Mouse (Mus musculus) embryo, embryonic 11.5 days (tissue): ENCODE data around the gene Pigf.
"Not testable (repeated sequence)": the region's sequence is repeated elsewhere in the genome, so short reads cannot be mapped to it uniquely, and the experiment has no call there.

Experiments
- DNase-seq: peaks from one replicate; pipeline ENCODE4 v3.0.0-alpha.2; 2012; ENCODE audit warnings: low read depth, low spot score

Pigf gene

DNA sequence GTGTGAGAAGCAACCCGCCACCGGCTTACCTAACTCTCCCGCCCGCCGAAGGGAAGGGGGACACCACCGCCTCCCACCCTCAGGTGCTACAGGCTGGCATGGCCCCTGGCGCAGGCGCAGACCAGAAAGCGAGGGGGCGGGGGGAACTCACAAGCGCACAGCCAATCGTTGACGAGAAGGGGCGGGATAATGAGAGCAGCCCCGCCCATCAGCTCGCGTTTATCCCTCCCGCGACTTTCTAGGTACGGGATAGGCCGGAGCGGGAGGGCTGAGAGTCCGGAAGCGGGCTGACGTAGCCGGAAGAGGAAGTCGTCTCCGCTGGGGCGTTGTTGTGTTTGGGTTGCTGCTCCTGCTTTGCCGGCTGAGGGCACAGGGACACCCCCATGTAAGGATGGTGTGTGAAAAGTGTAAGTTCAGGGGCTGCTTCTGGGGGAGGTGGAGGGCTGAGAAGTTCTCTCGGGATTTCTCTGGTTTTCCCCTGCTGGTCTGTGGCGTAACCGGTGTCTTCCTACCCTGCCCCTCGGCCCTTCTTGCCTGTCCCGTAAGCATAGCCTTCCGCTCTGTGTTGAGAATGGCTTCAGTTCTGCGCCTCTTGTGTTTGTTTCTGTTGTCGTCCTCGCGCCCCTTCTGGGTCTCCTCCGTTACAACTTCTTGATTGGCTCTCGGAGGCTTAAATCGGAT lies at the start of gene Pigf, which contains the start of gene Cript:
Pigf (minus strand) TSS at position 138 of the 681 bp plus-strand sequence.
Cript (plus strand) TSS at position 282 of the 681 bp plus-strand sequence.
- peak; percentile 96 for DNase-seq

DNA sequence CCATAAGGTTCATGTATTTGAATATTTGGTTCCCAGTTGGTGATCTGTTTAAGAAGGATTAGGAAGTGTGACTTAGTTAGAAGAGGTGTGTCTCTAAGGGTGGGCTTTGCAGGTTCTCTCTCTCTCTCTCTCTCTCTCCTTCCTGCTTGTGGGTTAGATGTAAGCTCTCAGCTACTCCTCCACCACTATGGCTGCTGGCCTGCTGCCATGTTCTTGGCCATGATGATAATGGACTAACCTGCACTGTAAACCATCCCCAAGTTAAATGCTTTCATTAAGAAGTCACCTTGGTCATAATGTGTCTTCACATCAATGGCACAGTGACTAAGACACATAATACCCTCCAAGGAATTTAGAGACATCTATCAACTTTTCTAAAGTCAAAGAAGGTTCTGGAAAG lies 48.3 kb upstream of the Pigf start:
- no peak for DNase-seq

DNA sequence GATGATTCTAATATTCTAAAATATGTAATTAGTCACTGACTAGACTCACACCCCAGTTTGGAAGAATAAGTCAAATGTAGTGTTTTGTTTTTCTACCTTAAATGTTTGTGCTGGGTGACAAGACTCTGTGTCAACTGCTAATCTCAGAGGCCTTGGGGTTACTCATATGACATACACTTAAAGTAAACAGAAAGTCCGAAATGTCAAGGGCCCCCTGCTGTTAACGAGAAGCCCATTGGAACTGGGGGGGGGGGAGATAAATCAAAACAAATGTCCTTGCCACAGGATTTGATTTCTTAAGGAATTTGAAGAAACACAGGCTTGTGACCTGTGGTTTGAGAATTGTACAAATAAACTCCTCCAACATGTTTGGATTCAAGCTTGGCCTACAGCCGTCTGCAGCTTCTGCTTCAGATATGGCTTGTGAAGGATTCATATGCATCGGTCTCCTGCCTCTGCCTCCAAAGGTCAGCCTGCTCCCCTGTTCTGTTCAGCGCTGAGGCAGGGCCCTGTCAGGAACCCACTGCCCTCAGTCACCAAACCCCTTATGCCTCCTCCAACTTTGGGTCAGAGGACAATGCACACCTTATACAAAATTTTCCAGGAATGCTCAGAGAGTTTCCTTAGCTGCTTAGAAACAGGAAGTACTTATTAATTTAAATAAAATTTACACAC lies 47.7 kb upstream of the Pigf start:
- no peak for DNase-seq

DNA sequence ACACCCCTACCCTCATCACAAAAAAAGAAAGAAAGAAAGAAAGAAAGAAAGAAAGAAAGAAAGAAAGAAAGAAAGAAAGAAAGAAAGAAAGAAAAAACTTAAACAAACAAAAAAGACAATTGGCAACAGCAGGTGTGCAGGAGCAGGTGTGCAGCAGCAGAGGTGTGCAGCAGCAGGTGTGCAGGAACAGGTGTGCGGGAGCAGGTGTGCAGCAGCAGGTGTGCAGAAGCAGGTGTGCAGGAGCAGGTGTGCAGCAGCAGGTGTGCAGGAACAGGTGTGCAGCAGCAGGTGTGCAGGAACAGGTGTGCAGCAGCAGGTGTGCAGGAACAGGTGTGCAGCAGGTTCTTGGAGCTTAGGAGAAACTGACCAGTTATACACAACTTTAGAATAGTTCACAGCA lies 47.0 kb upstream of the Pigf start:
- DNase-seq: not testable (repeated sequence)

DNA sequence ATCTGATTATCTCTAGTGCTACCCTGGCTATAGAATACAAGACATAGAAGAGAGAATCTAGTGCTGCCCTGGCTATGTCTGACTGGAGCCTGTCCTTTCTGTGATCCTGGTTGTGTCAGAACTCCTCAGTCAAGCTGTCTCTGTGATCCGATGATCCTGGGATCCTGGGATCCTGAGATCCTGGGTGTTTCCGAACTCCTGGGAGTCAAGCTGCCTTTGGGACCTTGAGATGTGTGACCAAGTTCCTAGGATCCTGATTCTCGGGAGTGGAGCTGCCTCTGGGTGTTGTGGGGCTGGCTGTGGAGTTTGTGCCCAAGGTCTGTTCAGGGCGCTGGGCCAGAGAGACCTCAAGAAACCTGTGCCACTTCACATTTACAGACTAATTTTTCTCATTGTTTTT lies 43.8 kb upstream of the Pigf start:
- DNase-seq: no peak

DNA sequence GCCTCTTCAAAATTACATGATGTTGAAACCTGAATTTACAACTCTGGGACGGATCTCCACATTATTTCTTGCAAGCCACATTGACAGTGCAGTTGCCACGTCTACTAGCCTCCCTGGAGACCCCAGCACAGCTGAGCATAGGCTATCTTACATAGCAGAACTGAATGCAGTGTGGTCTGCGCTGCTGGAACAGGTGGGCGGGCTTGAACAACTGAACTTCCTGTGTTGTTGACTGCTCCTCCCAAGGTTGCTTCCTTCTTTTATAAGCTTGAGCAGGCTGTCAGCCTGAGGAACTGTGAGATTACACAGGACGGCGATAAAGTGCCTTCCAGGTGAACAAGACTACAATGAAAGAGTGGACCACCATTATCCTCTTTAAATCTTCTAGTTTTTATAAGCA lies 38.8 kb upstream of the Pigf start:
- no peak for DNase-seq

DNA sequence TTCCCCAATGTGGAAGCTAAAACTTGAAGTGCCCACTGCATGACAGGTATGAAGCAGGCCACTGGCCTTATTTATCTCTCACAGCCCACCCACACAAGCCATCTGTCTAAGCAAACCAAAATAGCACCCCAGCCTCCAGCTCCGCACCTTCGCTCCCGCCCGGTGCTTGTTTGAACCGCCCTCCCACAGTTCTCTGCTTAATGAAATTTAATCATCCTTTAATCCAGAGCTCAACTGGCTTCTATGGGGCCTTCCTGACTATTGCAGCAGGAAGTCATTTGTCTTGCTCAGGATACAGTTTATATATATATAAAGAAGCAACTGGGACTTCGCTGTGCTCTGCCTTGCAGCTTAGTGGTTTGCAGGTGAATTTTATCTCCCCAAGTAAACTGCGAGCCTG lies 38.3 kb upstream of the Pigf start:
- no peak for DNase-seq

DNA sequence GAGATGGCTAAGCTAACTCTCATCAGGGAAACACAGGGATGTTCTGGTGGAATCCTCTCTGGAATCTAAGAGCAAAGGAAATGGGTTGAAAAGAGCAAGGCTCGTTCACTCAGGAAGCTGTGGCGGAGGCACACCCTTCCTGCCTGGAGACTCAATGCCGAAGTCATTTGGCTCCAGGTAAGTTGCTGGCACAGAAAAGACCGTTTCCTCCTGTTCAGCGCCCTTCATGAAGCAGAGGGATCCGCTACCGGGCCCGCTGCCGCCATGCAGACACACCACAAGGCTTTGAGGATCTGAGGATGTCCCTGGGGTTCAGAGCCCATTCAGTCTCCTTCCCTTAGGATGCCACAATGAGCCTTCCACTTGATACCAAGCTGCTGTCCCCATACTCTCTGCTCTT lies 37.4 kb upstream of the Pigf start:
- DNase-seq: no peak

DNA sequence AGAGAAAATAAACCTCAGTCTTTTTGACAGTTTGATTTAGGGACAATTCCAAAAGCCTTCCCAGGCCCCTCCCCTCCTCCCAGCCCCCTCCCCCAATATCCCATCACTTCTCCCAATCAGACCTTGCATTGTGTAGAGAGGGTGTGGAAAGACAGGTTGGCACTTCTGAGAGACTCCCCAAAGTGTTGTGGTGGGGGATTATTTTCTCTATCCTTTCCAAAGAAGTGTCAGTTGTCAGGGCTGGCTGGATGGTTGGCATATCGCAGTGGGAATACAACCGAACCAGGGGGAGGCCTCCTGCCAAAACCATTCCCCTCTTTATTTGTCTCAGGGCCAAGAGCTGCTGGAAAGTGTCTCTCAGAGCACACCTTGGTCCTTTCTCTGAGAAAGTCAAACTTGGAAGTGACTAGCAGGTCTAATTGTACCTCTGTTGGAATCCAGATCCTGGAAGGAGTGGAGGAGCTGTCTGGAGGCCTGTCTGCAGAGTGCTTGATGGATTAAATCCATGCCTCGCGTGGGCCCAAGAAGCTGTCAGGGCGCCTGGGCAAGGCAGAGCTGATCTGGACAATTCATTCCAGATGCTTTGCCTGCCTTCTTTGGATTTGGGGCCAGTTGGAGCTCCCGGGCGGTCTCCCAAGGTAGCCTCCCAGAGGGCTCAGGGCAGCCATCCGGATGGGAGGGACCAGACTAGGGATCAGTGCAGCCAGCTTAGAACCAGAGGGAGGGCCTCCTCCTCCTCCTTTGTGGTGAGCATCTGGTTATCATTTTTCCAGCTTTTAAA lies 32.5 kb upstream of the Pigf start:
- no peak for DNase-seq

DNA sequence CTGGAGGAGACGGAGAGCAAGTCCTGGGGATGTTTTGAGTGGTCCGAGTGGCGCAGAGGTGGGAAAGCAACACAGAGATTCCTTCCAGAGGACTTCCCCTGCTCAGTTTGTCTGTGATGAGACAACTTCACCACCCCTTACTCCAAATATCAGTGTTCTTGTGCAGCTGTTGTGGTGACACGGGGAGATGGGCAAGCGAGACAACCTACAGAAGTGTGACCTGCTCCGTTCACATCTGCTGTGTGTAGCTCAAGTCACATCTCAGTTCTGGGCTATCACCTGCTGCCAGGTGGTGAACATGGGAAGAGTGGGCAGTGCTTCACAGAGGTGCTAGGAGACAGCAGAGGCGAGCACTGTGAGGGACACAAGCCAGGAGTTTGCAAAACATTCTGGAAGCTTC lies 31.6 kb upstream of the Pigf start:
- no peak for DNase-seq

DNA sequence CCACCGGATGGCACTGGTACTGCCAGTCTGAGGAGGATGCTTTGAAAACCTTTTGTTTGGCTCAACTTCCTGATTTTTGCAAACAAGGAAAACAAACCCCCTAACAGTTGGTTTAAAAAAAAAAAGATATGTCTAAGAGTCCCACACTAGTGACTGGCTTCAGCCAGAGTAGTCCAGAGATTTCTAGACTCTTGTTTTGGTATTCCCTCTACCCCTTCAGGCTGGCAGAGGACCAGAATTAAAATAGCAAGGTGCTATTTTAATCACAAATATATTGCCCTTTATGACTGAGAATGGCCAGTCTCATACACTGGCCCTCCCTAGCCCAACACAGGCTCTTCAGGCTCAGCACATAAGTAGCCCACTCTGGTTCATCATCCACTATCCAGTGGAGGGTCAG lies 30.5 kb upstream of the Pigf start:
- no peak for DNase-seq

DNA sequence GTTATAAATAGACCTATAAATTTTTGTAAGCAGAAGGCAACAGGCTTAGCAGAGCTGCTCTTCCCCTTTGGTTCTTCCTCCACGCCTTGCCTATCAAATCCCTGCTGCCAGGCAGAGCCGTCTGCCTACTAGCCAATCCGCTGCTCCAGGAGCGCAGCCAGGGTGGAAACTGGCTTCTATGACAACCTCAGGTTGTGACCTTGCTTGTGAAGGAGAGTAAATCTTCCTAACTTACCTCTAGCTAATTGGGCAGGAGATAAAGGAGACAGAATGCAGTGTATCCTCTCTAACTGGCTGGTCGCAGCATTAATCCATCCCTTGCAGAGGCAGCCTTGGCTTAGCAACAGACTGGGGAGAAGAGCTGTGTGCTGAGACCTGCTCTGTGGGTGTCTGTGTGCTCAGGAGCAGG lies 29.8 kb upstream of the Pigf start:
- DNase-seq: no peak

DNA sequence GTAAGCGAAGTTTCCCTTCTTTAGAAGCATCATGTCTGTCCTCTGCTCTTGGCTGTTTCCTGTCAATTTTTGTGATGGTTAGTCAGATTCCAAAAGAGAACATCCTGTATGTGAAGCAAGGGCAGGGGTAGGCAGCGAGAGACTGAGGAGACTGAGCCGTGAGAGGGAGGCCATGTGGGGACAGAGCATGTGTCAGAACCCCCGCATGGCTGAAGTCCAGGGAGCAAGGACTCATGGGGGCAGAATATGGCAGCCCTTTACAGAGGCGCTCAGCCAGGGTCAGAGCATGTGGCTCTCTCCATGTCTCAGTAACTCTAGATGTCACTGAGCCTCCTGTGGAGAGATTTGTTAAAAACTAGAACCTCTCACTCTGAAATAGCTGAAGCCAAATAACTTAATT lies 28.7 kb upstream of the Pigf start:
- DNase-seq: no peak

DNA sequence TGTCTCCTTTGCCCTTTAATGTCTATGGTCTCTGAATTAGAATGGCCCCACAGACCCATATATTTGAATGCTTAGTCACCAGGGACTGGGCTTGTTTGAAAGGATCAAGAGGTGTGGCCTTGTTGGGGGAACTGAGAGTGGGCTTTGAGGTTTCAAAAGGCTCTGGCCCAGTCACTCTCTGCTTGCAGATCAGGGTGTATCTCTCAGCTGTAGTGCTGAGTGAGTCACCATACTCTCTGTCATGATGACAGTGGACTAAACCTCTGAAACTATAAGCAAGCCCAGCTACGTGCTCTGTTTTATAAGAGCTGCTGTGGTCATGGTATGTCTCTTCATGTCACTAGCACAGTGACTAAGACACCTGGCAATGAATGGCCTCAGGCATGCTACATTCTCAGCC lies 27.2 kb upstream of the Pigf start:
- DNase-seq: no peak

DNA sequence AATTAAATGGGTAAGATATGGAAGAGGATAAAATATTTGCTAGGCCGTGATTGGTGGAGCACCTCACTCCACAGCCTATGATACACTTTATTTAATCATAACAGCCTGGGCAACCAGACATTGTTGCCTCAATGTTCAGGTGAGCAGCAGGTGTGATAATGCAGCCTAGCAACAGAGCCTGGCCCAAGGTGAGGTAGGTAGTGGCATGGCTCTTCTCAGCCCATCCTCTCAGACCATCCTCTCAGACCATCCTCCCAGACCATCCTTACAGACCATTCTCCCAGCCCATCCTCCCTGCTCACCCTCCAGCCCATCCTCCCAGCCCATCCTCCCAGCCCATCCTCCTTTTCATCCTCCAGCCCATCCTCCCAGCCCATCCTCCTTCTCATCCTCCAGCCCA lies 26.4 kb upstream of the Pigf start:
- no peak for DNase-seq

DNA sequence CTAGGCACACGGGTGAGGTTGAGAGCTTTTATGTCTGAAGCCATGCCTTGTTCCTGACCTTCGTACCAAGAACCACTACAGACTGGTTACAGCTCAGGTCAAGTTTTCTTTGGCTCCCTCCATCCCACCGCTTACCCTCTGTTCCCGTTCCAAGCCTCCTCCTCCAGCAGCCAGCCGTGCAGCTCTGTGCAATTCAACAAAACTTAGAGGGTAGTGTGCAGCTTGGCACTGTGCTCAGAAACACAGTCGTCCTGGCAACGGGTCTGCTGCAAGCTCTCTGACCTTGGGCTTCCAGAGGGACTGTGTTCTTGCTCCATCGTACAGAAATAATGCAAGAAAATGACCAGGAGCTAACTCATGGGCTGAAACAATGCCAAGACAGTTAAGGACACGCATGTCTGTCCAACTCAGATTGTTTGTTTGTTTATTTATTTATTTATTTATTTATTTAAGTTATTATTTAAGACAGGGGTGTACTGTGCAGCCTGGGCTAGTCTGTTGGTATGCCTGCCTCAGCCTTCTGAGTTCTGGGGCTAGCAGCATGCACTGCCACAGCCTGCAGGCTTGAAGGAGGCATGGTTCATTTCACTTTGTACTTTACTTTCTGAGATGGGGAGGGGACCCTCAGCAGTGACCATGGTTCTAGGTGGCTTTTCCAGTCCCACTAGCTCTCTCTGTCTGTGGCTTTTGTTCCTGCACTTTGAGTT lies 25.4 kb upstream of the Pigf start:
- no peak for DNase-seq

DNA sequence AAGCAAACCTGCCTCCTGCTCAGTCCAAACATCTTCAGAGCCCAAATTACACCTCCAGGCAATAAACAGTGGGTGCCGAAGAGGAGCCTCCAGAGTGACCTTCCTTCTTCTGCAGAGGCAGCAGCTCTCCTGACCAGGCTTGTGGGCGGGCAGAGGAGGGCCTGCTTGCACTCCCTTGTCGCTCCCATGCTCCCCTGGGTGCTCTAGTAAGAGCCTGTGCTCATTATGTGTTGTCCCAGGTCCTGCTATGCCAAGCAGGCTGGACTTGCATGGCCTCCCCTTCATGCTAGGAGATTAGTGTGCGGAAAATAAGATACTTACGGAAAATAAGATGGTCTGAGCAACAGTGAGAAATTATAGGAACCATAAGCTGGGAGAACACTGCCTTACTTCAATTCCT lies 24.5 kb upstream of the Pigf start:
- DNase-seq: no peak

DNA sequence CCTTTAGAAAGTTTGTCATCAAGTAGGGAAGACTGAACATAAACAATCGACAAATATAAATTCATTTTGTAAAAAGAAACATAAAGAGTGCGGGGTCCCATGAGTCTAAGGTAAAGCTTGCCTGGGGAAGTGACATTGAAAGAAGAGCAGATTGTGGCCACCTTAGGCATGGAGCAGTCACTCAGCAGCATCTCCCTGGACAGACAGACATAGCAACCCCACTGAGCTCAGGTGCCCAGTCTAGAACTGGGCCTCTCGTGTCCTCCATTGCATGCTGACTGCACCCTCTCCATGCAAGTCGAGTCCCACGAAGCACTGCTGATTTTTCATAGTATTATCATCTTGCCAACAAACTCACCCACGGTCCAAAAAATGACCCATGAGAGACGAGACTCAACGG lies 19.6 kb upstream of the Pigf start:
- DNase-seq: no peak

DNA sequence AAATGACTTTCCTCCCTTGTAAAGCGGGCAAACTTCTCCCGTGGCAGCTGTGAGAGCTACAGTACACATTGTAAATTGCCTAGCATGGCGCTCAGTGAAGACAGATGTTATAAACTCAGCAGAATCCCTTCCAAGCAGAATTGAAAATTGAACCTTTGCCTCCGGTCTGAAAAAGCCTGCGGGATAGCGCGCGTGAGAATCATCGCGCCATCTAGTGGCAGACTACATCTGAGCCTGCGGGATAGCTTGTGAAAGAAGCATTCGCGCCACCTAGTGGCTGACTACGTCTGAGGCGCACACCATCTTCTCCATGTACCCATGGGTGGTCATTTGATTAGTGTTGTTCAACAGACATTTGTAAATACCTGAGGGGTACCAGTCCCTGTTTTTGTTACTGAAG lies 19.2 kb upstream of the Pigf start:
- peak; percentile 92 for DNase-seq

DNA sequence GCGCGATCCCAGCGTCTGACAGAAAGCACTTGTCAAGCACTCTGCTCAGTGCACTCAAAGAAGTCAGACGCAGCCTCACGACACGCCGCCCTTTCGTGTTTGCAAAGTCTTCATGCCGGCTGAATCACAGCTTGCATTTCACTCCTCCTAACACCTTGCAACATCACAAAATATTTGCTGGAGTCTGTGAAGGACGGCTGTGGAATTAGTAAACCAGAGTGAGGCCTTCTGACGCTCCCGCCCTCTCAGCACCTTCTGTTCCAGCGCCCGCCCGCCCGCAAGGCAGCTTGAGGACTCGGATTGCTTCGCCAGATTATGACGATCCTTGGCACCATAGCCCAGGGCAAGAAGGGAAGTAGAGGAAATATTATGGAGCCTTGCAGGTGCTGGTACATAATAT lies 16.5 kb upstream of the Pigf start:
- DNase-seq: no peak

DNA sequence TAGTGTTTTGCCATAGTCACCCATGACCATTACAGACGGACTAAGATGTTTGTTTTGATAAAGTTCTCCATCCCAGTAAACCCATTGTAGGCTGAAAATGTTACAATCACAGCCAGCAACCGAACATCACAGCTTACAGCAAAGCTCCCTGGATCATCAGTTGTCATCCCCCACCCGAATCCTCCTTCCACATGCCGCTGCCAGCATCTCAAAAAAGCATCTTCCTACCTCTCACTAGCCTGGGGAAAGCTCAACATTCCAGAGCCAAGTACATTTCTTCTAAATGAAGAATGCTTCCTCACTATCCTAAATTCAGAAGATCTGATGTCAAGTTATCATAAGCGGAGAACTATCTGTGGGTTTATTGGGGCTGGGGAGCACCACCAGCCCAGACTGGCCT lies 13.3 kb upstream of the Pigf start:
- no peak for DNase-seq
